Mouse (Mus musculus): ENCODE results near the gene Esr1.
"Not testable (repeated sequence)": the region's sequence is repeated elsewhere in the genome, so short reads cannot be mapped to it uniquely, and the experiment has no call there.

Gene Esr1

DNA sequence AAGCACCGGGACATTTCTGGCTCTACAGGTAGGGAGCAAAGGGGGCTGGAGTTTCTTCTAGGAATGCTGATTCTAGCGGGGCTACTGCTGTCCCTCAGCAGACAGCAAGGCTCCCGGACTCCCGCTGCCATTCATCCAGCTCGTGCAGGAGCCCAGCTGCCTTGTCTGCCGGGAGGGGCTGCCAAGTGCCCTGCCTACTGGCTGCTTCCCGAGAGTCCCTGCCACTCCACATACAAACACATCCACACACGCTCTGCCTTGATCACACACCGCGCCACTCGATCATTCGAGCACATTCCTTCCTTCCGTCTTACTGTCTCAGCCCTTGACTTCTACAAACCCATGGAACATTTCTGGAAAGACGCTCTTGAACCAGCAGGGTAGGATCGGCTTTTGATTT, 98.5 kb downstream of the Esr1 start:
- peak; percentile 7 to 15 for DNase-seq

DNA sequence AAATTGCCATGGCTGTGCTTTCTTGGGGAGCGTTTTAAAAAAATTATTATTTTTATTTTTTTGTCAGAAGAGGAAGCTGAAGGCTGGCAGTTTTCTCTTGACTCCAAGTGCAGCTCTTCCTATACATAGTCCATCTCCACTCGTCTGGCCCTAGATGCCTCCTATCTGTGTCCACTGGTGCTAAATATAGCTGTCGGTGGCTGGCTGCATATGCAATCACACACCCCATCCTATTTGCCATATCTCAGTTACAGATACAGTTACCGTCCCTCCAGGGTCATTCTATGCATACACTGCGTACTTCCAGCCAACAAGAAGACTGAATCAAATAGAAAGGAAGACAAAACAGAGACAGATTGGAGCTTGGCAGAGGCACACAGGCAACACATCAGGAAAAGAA, 100.0 kb downstream of the Esr1 start:
- DNase-seq: no peak

DNA sequence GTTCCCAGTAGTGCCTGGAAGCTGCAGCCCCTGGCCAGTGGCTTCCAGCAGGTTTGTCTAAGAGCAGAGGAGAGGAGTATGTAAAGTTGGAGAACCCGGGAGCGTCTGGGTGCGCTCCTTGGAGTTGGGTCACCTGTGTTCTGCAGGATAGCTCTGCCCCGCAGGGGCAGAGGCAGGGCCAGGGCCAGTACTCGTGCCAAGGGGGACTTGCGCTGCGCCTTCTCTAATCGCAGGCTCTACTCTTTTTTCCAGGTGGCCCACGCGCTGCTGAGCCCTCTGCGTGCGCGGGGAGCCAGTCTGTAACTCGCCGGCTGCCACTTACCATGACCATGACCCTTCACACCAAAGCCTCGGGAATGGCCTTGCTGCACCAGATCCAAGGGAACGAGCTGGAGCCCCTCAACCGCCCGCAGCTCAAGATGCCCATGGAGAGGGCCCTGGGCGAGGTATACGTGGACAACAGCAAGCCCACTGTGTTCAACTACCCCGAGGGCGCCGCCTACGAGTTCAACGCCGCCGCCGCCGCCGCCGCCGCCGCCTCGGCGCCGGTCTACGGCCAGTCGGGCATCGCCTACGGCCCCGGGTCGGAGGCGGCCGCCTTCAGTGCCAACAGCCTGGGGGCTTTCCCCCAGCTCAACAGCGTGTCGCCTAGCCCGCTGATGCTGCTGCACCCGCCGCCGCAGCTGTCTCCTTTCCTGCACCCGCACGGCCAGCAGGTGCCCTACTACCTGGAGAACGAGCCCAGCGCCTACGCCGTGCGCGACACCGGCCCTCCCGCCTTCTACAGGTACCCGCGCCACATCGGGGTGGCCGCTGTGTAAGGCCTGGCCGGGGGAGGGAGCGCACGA, 100.9 kb downstream of the Esr1 start:
- DNase-seq: no peak

DNA sequence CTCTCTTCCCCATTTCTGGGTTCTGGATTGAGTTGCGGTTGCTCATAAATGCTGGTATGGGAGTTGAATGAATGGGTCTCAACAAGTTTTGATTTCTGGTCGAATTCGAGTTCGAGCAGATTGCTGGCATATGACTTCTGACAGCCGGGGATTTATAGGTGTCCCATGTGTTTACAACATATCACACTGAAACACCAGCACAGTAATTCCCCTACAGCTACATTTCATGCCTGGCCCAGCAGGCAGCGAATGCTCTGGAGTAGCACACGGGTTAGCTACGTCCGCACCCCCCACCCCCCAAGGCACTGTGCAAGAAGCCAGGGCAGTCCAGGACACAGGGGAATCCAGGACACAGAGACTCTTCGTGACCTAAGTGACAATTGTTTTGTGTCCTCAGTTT, 102.0 kb downstream of the Esr1 start:
- no peak for DNase-seq

DNA sequence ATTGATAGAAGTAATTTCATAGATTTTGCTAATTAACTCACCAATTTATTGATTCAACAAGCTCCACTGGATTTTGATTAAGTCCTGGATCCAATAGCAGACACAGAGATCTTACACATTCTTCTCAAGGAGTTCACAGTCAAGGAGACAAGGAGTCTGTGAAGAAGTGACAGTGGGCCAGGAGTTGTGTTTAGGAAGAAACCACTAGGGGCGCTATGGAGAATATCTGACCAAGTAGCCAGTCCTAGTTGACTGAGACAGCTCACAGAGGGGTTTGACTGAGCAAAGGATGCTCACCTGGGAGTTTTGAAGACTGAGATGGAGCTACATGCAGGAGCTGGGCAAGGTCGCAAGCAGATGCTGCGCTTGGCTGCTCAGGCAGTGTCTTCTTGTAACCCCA, 113.5 kb downstream of the Esr1 start:
- peak in 1 of 2 experiments; percentile 3 for DNase-seq

DNA sequence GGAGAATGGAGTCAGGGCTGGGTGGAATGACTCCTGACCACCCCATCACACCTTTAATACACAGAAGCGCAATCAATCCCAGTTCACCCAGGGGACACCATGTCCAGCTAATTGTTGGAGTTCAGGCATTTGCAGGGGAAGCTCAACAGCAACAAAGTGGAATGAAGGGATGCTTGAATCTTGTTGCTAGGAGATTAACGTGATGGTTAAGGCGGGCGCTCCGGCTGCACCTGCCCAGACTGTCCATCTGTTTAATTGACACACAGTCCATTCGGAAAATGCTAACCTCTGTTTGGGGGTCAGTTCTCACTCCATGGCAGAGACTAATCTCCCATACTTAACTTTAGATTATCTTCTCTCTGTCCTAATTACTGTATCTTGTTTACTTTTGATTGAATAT, 114.7 kb downstream of the Esr1 start:
- DNase-seq: no peak

DNA sequence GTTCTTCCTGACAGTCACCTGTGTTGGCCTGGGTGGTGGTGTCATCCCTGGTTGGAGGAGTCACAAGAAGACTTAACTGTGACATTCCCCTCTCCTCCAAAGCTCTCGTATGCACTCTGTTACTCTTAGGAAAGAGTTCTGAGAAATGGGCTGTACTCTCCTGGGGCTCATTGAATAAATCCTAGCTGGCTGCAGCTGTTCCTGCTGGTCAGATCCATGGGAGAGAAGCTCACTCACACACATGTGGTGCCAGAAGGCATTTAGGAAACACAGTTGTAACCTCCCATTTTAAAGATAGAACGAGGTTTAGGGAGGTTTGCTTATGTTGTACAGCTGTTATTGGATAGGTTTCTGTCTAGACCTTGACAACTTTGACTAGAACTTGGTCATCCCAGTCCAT, 120.9 kb downstream of the Esr1 start:
- DNase-seq: no peak

DNA sequence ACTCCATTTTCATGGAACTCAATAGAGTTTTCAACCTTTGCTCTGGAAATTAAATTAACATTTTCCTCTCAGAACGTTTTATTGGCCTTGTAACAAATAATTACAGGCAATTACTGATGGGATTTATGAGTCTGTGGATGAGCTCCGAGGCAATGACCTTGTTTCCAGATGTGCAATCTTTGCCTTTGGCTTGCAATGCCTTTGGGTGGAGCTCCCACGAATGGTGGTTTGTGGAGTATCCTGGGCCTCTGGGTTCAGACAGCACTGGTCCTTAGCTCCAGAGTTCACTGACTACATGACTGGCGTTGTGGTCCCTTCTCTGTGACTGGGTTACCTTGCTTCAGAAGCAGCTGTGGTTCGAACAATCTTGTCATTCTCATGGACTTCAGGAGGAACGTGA, 122.6 kb downstream of the Esr1 start:
- DNase-seq: no peak

DNA sequence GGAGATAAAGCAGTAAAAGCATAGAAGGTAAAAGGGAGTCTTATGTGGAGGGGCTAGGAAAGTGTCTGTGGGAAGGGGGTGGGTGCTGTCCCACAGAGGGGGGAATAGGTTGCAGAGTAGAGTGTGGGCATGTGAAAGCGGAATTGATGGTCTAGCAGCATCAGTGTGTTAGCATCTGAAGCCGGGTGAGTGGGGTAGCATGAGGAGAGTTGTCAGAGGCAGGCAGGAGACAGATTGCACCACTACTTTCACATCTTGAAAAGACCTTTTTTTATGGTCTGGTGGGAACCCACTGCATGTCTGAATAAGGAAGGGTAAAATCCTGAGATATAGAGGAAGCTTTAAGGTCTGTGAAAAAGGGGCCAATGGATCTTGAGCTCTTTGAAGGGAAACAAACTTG, 123.5 kb downstream of the Esr1 start:
- no peak for DNase-seq

DNA sequence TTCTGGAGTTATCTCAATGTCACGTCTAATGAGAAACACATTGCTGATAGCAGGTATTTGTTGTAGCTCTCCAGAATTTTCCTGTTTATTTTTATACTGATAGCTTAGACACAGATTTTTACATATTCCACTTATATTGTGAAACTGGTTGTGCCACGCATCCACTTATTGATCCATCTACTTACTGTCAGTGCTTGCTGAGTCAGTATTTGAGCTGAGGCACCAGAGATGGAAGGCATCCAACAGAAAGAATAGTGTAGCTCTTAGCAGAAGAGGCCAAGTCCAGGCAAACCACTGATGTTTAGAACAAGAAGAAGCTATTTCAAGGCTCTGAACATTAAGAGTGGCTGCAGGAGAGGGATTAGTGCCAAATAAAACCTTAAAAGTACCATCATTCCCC, 126.9 kb downstream of the Esr1 start:
- no peak for DNase-seq

DNA sequence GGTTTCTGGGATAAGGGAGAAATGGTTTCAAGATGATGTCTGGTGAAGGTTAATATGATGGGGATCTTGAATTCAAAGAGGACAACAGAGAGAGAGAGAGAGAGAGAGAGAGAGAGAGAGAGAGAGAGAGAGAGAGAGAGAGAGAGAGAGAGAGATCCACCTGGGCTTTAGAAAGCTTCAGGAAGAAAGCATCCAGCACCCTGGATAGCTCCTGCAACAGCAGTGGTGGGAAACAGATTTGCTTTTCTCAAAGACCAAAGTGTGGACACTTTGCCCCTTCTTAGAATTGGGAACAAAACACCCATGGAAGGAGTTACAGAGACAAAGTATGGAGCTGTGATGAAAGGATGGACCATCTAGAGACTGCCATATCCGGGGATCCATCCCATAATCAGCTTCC, 139.7 kb downstream of the Esr1 start:
- not testable (repeated sequence) for DNase-seq

DNA sequence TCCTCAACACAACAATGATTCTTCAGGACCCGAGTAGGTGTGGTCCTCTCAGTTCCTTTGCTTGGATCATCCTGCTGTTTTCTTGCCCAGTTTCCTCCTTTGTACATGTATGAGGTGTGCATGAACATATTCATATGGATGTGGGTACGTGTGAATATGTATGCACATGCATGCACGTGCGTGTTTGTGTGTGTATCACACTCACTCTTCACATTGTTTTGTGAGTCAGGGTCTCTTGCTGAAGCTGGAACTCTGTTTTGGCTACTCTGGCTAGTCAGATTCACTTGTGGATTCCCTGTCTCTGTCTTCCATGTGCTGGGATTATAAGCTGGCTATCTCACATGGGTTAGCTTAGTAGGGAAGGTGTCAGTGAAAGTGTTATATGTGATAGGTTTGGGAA, 141.6 kb downstream of the Esr1 start:
- no peak for DNase-seq

DNA sequence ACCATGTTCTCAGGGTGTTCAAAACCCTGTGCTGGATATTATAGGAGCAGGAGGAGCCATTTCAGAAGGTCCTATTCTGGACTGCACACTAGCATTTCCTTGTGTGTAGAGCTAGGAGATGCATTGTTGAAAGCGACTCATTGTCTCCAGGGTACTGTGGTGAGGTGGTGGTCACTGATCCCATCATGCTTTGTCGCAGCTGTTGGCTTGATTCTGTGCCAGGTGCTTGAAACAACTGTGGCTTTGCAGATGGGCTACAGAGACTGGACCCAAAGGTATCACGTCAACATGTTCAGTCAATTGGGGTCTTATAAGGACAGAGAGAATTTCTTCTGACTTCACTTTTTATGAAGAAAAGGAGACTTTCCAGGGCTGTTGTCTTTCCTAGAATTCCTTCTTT, 164.1 kb downstream of the Esr1 start:
- DNase-seq: peak in 1 of 2 experiments; percentile 10

DNA sequence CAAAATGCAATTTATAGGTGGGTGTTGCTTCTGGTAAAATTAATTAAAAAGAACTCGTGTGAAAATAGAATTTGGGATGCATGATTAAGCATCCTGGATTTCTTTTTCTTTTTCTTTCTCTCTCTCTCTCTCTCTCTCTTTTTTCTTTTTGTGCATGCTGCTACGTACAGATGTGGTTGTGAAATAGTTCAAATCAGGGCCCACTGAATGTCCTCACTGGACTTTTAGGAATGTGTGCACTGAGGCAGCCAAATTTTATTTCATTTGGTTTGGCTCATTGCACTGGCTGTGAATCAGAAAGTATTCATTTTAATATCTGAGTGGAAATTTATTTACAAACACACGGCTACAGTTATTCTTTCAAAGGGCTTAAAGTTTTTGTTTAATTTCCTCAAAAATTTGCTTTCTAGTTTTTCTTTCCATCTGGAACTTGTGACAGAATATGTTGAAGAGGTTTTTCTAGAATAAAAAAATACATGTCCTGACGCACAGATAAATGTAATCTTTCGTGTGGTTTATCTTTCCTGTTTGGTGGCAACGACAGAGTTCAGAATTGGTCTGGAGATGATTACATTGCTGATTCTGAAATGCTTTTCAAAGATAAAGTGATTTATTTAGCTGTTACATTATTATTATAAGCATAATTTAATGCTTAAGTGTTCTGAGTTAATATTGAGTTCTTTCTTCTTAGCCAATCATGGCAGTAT, 164.8 kb downstream of the Esr1 start:
- DNase-seq: peak in 1 of 2 experiments; percentile 8

DNA sequence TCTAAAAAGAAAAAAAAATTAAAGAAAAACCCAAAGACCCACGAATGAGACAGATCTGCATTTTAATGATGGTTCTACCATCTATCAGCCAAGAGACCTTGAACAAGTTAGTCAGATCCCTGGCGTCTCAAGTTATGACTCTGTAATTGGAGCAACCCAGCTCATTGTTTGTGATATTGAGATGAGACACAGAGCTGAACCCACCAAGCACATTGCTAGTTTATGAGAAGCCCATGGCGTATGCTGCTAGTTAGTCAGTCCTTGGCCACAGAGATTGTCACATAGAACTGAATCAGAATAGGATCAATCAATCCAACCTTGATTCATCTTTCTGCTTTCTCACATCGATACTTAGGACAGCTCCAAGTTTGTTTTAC, 165.3 kb downstream of the Esr1 start:
- no peak for DNase-seq

DNA sequence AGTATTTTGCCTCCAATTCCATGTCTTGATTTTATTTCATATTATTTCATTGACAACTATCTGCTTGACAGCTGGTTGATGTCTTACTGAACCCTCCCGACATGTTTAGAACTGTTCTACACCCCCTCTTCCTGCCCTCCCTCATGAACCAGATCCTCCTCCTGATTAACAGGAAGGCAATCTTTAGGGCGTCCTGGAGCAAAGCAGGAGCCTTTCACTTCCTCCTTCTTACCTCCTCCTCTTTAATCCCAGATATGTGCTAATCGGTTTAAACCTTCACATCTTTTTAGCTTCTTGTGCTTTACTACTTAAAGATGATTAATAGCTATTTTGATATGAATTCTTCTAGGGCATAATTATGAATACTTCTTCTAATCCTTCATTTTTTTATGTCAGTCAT, 166.6 kb downstream of the Esr1 start:
- no peak for DNase-seq

DNA sequence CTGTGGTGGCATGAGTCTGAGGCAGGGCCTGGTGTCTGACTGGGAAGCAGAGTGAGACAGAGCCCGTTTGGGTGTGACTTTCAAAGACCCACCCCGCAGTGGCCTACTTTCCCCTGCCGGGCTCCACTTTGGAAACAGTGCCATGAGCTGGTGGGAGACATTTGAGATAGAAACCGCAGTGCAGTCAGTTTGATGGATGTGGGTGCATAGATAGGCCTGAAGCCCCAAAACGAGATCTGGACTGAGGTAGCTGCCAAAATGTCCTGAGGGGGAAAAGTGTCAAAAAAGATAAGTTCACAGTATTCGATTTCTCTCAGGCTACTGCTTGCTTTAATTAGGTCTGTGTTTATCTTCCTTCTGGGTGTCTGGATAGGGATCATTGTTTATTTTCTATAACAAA, 169.5 kb downstream of the Esr1 start:
- DNase-seq: no peak

DNA sequence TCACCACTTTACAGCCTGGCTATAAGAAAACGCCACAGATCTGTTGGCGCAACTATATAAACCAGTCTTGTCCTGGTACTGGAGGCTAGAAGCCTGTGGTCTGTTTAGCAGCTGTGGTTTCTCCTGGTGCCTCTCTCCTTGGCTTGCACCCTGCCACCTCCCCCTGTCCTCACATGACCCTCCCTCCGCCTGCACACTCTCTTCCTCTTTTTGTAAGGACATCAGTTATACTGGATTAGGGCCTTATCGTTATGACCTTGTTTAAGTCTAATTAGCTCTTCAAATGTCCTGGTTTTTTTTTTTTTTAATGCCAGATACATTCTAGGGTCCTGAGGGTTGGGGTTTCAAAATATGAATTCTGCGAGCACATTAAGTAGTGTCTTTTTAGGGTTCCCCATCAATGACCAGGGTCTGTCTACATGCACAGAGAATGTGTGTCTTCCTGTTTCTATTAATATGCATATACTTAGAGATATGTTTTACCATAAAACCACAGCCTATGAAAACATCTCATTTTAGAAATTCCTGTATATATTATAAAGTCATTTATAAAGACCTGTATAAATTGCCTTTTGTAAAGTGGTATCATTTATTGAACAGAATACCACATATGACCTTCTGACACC, 175.7 kb downstream of the Esr1 start:
- peak; percentile 9 to 28 for DNase-seq

DNA sequence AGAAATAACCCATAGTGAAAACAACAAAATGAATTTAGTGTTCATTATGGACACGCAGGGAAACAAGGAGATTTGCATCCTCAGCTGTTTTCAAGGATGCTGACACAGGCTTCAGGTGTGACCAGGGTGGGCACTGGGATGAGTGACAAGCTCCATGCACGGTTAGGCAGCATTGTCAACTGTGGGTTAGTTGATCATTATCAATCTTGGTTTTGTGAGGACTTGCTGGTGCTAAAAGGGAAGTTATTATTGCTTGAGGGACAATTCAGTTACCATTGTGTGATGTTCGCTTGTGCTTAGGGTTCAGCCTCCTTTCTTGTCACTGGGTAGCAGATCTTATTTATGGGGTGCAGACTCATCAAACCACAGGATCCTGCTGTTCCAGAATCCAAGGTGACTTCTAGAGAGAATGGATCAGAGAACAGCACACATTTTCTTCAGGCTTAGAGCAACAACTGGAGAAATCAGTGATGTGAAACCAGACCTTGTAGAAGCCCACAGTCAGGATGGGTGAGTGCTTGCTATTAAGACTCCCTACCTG, 186.9 kb downstream of the Esr1 start:
- no peak for DNase-seq

DNA sequence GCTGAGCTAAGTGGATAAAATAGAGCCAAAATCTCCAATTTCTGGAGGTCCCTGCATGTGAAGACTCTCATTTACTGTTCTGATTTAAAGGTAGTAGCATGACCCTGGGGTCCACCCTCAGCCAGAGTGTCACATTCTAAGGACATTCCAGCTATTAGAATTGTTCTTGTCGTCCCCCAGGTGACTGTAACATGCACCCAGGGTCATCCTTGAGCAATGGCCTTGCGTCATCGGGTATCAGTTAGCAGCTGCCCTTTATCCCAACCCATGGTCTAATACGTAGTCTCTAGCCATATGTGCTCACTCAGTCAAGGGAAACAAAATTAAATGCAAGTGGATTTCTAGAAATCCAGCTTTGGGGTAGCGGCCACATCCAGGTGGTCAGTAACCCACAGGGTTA, 213.0 kb downstream of the Esr1 start:
- no peak for DNase-seq

DNA sequence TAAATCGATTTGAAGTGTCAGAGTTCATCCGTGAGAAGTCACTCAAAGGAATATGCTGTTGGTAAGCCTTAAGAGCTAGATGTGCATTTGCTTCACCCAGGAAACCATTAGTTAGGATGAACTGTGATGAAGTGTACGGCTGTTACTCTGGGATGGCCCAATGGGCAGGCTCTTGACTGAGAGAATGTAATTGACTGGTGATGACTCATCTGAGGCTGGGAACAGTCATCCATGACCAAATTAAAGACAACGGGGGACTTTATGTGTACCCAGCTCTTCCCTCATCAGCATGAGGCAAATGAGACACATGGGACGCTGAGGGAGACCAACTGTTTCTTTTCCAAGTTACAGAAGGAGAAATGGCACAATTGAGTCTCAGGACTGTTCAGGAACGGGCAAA, 219.2 kb downstream of the Esr1 start:
- no peak for DNase-seq

DNA sequence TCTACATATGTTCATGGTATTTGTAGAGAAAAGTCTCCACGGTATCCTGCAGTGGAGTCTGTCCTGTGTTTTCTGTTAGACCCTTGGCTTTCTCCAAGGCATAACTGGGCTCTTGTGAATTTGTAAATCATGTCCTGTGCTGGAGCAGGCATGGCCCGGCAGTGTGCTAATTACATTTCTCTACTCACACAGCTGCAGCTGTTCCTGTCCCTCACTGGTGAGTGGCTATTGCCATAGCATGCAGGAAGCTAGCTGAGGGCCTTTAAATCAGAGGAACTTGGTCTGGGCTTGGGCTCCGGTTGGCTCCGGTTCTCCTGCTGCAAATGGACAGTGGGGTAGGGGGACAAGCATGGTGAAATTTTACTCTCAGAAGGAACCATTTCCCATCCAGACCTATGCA, 226.7 kb downstream of the Esr1 start:
- no peak for DNase-seq

DNA sequence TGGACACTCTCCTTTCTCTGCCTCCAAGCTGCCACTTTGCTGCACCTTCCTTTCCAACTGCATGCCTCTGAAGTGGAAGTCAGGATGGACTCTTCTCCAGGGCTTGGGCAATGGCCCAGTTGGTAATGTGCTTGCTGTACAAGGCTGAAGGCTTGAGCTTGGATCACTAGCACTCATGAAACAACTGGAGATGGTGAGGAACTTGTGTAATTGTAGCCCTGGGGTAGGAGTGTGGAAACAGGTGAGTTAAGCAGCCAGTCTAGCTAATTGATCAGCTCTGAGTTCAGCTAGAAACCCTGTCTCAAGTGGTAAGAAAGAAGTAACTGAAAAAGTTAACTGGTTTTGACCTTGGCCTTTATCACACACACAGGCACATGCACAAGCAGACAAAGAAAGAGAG, 229.6 kb downstream of the Esr1 start:
- DNase-seq: no peak

DNA sequence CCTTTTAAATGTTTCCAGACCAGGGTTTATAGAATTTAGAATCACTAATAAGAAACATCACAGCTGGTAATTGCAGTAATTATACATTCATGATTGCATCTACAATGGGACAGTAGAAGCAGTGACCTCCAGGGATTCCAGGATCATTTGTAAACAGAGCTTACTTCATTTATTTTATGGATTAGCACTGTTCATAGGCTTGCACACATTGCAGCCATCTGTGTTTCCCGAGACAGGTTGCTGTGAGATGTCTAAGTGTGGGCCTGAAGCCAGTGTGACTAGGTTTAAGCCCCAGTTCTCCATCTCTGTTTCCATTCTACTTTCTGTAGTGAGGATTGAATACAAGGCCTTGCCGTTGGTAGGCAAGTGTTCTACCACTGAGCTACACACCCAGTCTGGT, 236.1 kb downstream of the Esr1 start:
- no peak for DNase-seq

Data from lung, adult 18-20 months (tissue).